Mouse (Mus musculus) forebrain, embryonic 16.5 days (tissue): Measurements from ENCODE around the gene Kcne1. TPM values are rescaled to one million over a fixed set of nuclear protein-coding genes. Genes with fewer than 3 reads are reported as not detected.

Source experiments
- ATAC-seq: fragments of 200-750 bp; cut with Nextera tagmentation; 2 replicates; pipeline ENCODE4 v1.8.0; 2017; ENCODE audit warnings: mild to moderate bottlenecking, moderate library complexity
- H3K27ac ChIP-seq: fragments of 300-500 bp; sonication (generic); 2 replicates; pipeline ENCODE4 v1.5.1; 2014; ENCODE audit warnings: low read length, control low read depth
- H3K27me3 ChIP-seq: fragments of 300-500 bp; sonication (generic); replicated peaks from 2 replicates; pipeline ENCODE4 v1.6.1; 2014; ENCODE audit warnings: low read length; ENCODE audit not compliant: control insufficient read depth, insufficient read depth
- H3K36me3 ChIP-seq: fragments of 300-500 bp; sonication (generic); 2 replicates; pipeline ENCODE4 v1.6.1; 2014; ENCODE audit not compliant: control insufficient read depth, insufficient read depth
- H3K4me1 ChIP-seq: fragments of 300-500 bp; sonication (generic); replicated peaks from 2 replicates; pipeline ENCODE4 v1.6.1; 2014; ENCODE audit warnings: low read length; ENCODE audit not compliant: control insufficient read depth, insufficient read depth
- H3K4me2 ChIP-seq: fragments of 300-500 bp; sonication (generic); 2 replicates; pipeline ENCODE4 v1.6.1; 2014; ENCODE audit warnings: mild to moderate bottlenecking, low read length, control low read depth
- H3K4me3 ChIP-seq: fragments of 300-500 bp; sonication (generic); replicated peaks from 2 replicates; pipeline ENCODE4 v1.5.1; 2014; ENCODE audit warnings: mild to moderate bottlenecking, low read length, control low read depth
- H3K9ac ChIP-seq: fragments of 300-500 bp; sonication (generic); replicated peaks from 2 replicates; pipeline ENCODE4 v1.6.1; 2014; ENCODE audit warnings: low read depth, low read length, control low read depth
- H3K9me3 ChIP-seq: fragments of 300-500 bp; sonication (generic); 2 replicates; pipeline ENCODE4 v1.6.1; 2016; ENCODE audit warnings: low read length; ENCODE audit not compliant: control insufficient read depth
- WGBS: fragments of 180-500 bp; shearing (Covaris S2); extraction: QIAGEN DNeasy Blood & Tissue Kit; methylation state at CpG from one replicate; pipeline ENCODE4 v1.1.7; 2014; 5-methylcytosine and 5-hydroxymethylcytosine counted together
- polyA plus RNA-seq: library from polyadenylated mRNA; unstranded; fragments of >200 nt; fragmentation: Nextera tagmentation; extraction: Ambion mirVana; gene quantifications from 2 replicates; pipeline ENCODE4 v1.2.1, GENCODE M21; 2015

The Kcne1 gene
- polyA plus RNA-seq, 1 experiment from 2014 or later = 0.10 TPM

- H3K9me3 ChIP-seq = no peaks in the 10 kb centered on the region
- no peak for ATAC-seq
- WGBS = 91% methylated on average over 8 of the region's 8 CpGs
- no peaks in the 10 kb centered on the region for H3K27me3 ChIP-seq
- no peaks in the 10 kb centered on the region for H3K4me1 ChIP-seq
- no peaks in the 10 kb centered on the region for H3K36me3 ChIP-seq
- H3K4me3 ChIP-seq = no peak within 1 kb of the TSS
- no peak within 1 kb of the TSS for H3K9ac ChIP-seq
- no peak within 1 kb of the TSS for H3K4me2 ChIP-seq
- H3K27ac ChIP-seq = no peak within 1 kb of the TSS
Observed at GRCm38 (mm10) chr16:92321341-92321740, 37.9 kb downstream of the Kcne1 start, which contains the start of gene Fam243. TSS of gene Fam243 (minus strand) at chr16:92321441.

DNA sequence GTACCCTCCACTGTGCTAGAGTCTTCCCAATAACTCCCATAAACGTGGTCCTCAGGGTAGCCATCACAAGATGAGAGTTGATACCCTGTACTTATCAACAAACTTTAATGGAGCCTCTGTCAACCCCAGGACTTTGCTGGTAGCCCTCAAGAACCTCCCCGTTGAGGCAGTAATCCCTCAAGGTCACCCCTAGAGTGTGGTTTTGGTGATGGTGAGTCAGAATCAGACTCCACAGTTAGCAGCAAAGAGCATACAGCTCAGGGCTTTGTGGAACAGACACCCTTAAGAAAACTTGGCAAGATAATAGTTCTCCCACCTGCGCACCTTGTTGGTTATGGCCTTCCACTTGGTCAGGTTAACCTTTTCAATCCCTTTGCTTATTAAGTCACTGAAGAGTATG is 38.9 kb downstream of the Kcne1 start:
- no peaks in the 10 kb centered on the region for H3K9me3 ChIP-seq
- no peaks in the 10 kb centered on the region for H3K36me3 ChIP-seq
- no peak for ATAC-seq
- no peak overlapping the region for H3K4me2 ChIP-seq
- WGBS = 87% methylated on average over 3 of the region's 3 CpGs
- H3K27ac ChIP-seq = no peak overlapping the region
- no peaks in the 10 kb centered on the region for H3K27me3 ChIP-seq
- H3K9ac ChIP-seq = no peak overlapping the region
- no peak overlapping the region for H3K4me3 ChIP-seq
- H3K4me1 ChIP-seq = no peaks in the 10 kb centered on the region

GRCm38 (mm10) chr16:92319353-92320109 is 39.7 kb downstream of the Kcne1 start:
- no peaks in the 10 kb centered on the region for H3K9me3 ChIP-seq
- no peaks in the 10 kb centered on the region for H3K27me3 ChIP-seq
- H3K4me1 ChIP-seq = no peaks in the 10 kb centered on the region
- no peak overlapping the region for H3K4me3 ChIP-seq
- 73% methylated on average over 20 of the region's 20 CpGs for WGBS
- no peaks in the 10 kb centered on the region for H3K36me3 ChIP-seq
- no peak overlapping the region for H3K27ac ChIP-seq
- no peak overlapping the region for H3K4me2 ChIP-seq
- H3K9ac ChIP-seq = no peak overlapping the region
- no peak for ATAC-seq

- Histone ChIP-seq H3K27me3 (no peaks in the 10 kb centered on the region), H3K4me1 (no peaks in the 10 kb centered on the region), H3K27ac (no peak overlapping the region), H3K9ac (no peak overlapping the region), H3K4me3 (no peak overlapping the region), H3K36me3 (no peaks in the 10 kb centered on the region; the same call in 1 of the 2 replicates), H3K9me3 (no peaks in the 10 kb centered on the region), H3K4me2 (no peak overlapping the region)
- WGBS = 80% methylated on average over 7 of the region's 7 CpGs
- no peak for ATAC-seq
Observed at GRCm38 (mm10) chr16:92316049-92316738, 43.1 kb downstream of the Kcne1 start.

GRCm38 (mm10) chr16:92313953-92314741 is 45.1 kb downstream of the Kcne1 start:
- Histone ChIP-seq H3K27ac (no peak overlapping the region), H3K4me1 (peaks cover under 1% of the 10 kb centered on the region; the same call in 1 of the 2 replicates), H3K4me3 (no peak overlapping the region), H3K27me3 (no peaks in the 10 kb centered on the region), H3K36me3 (no peaks in the 10 kb centered on the region; the same call in 1 of the 2 replicates), H3K9me3 (no peaks in the 10 kb centered on the region), H3K9ac (no peak overlapping the region), H3K4me2 (no peak overlapping the region)
- 47% methylated on average over 13 of the region's 13 CpGs for WGBS
- ATAC-seq = peak; percentile 74

DNA sequence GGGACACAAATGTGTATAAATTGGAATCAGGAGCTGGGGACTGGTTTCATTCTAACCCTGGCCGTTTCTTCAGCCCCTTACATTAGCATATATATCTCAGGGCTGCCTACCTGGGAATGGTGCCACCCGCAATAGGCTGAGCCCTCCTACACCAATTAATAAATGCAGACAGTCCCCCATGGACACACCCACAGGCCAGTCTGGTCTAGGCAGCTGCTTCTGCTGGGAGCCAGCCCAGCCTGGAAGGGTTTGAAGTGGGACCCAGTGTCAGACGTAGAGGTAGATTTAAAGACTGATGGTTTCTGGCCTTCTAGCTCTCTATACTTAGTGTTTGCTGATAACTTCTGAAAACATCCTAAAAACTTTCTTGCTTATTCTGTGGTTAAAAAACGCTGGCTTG is 50.1 kb downstream of the Kcne1 start:
- Histone ChIP-seq H3K4me1 (peaks cover 2% of the 10 kb centered on the region; the same call in 1 of the 2 replicates), H3K9ac (no peak overlapping the region), H3K4me2 (no peak overlapping the region), H3K4me3 (no peak overlapping the region), H3K27me3 (no peaks in the 10 kb centered on the region), H3K36me3 (peaks cover 10% of the 10 kb centered on the region), H3K27ac (no peak overlapping the region), H3K9me3 (no peaks in the 10 kb centered on the region)
- WGBS = 31% methylated on average over 4 of the region's 4 CpGs
- ATAC-seq = peak; percentile 45; the same call in 1 of the 2 replicates

- no peak for ATAC-seq
- peaks cover 10% of the 10 kb centered on the region for H3K36me3 ChIP-seq
- WGBS = 78% methylated on average over 3 of the region's 3 CpGs
Observed at GRCm38 (mm10) chr16:92307947-92308346, 51.3 kb downstream of the Kcne1 start.

DNA sequence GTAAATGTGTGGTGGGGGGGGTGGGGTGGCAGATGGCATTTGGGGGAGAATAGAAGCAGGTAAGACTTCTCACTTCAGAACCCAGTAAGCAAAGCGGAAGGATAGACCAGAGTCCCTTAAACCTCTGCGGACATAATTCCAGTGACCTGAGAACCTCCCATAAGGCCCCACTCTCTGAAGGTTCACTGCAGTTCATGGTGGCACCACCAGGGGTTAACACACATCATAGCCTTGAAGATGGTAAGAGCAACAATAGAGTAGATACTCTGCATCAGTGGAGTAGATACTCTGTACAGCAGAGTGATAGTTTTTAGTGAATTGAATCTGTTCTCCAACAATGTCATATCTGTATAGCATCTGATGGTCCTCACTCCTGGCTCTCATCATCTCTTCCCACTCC is 53.7 kb downstream of the Kcne1 start:
- H3K27me3 ChIP-seq = no peaks in the 10 kb centered on the region
- no peak for ATAC-seq
- no peaks in the 10 kb centered on the region for H3K9me3 ChIP-seq
- H3K4me2 ChIP-seq = no peak overlapping the region
- H3K9ac ChIP-seq = no peak overlapping the region
- WGBS = 91% methylated on average over 2 of the region's 2 CpGs
- peaks cover 10% of the 10 kb centered on the region for H3K36me3 ChIP-seq
- H3K4me1 ChIP-seq = peaks cover 18% of the 10 kb centered on the region
- H3K4me3 ChIP-seq = no peak overlapping the region
- no peak overlapping the region for H3K27ac ChIP-seq

More at GRCm38 (mm10) chr16:92307947-92308346, 51.3 kb downstream of the Kcne1 start:
- H3K9ac ChIP-seq = no peak overlapping the region
- H3K9me3 ChIP-seq = no peaks in the 10 kb centered on the region
- no peak overlapping the region for H3K4me2 ChIP-seq
- H3K27ac ChIP-seq = no peak overlapping the region
- no peaks in the 10 kb centered on the region for H3K27me3 ChIP-seq
- no peak overlapping the region for H3K4me3 ChIP-seq
- peaks cover 3% of the 10 kb centered on the region; the same call in 1 of the 2 replicates for H3K4me1 ChIP-seq

DNA sequence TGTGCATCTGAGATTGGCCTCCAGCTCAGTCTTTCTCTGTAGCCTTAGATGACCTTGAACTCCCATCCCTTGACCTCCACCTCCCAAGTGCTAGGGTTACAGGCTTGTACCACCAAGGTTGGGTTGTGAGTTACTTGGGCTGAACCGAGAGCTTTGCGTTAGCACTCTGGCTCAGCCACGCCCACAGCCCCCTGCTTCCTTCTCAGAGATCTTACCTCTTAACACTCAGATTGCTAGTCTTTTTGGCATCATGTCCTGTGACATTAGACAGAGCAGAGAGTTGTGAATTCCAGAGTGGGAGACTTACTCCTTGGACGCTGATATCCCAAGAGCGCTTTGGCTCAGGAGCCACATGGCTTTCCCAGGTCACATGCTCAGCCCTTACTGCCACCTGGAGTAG is 56.8 kb downstream of the Kcne1 start:
- Histone ChIP-seq H3K36me3 (peaks cover 4% of the 10 kb centered on the region; the same call in 1 of the 2 replicates), H3K9ac (no peak overlapping the region), H3K4me1 (peaks cover 20% of the 10 kb centered on the region), H3K4me3 (no peak overlapping the region), H3K27ac (no peak overlapping the region; the same call in 1 of the 2 replicates), H3K9me3 (no peaks in the 10 kb centered on the region), H3K27me3 (no peaks in the 10 kb centered on the region; the same call in 1 of the 2 replicates), H3K4me2 (peak overlapping the region; percentile 63)
- 73% methylated on average over 5 of the region's 5 CpGs for WGBS
- no peak for ATAC-seq
